11 mouse cellular contexts compared by ENCODE assay signal in the genomic region with DNA sequence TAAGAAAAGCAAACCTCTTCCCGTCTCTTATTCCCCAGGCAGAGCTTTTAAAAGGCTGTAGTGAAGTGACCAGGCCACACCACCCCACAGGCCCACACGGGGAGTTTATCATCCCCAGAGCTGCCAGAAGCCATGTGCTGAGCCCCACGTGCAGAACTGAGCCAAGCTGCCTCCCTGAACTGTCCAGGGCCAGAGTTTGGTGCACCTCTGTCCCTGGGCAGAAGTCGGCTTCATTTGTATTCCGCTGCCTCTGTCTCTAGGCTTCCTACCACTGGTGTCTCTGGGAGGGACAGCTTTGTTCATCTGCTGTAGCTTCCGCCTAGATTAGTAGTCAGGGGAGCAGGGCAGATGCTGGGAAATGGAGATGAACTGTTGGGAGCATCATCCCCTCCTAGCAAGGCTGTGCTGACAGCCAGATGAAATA.
A peak's percentile ranks its signal among the peaks of the same experiment; 100 is the strongest.
DNase-seq lines count a peak whose midpoint lies in the region; ATAC-seq and TF ChIP-seq lines count a peak whose summit lies in the region.
"Had no signal": no experiment of that assay in that cellular context is flagged by ENCODE, and none has a peak within 500 bp of the region (broad histone marks: within the 10 kb centered on the region; RNA-seq: fewer than 3 reads in every experiment).

No protein-coding gene starts in this region.

- H3K27ac ChIP-seq in heart, embryonic 11.5 days (ENCODE audit: low read depth, low read length) = 0 out of 2 replicates have a peak overlapping the region, but pooled peaks have one; percentile 35
- H3K27ac ChIP-seq in forebrain, embryonic 13.5 days = peak overlapping the region; percentile 98
- 0 out of 2 replicates have a peak overlapping the region, but pooled peaks have one; percentile 16 for H3K27ac ChIP-seq in limb, embryonic 14.5 days (replicated peaks; ENCODE audit: low read depth, low read length)
- H3K27ac ChIP-seq: macrophage had no signal

- no peak overlapping the region for H3K4me2 ChIP-seq in heart, embryonic 11.5 days
- peak overlapping the region; percentile 10 for H3K4me2 ChIP-seq in forebrain, embryonic 13.5 days
- no peak overlapping the region for H3K4me2 ChIP-seq in limb, embryonic 14.5 days (replicated peaks; ENCODE audit: low read depth, low read length, severe bottlenecking)

- no peak overlapping the region for H3K4me3 ChIP-seq in heart, embryonic 11.5 days (ENCODE audit: low read depth, low read length)
- H3K4me3 ChIP-seq in forebrain, embryonic 13.5 days = no peak overlapping the region
- H3K4me3 ChIP-seq in limb, embryonic 14.5 days (replicated peaks; ENCODE audit: low read length) = no peak overlapping the region

- peaks cover 28% of the 10 kb centered on the region for H3K4me1 ChIP-seq in heart, embryonic 11.5 days (ENCODE audit: control insufficient read depth, insufficient read depth, low read length)
- peaks cover 67% of the 10 kb centered on the region for H3K4me1 ChIP-seq in forebrain, embryonic 13.5 days
- H3K4me1 ChIP-seq in limb, embryonic 14.5 days (ENCODE audit: control insufficient read depth, insufficient read depth, low read length) = peaks cover 52% of the 10 kb centered on the region

- no peak for DNase-seq in heart, postnatal 25 days (ENCODE audit: low spot score)
- DNase-seq in brain, embryonic 14.5 days (ENCODE audit: low read depth) = peak; percentile 85
- DNase-seq in limb, embryonic 14.5 days (ENCODE audit: low spot score) = no peak
- no peak for DNase-seq in thymus, postnatal 4 days
- no peak for DNase-seq in B cell, adult 2 months
- DNase-seq in cerebellum, adult 9-11 months = no peak
- DNase-seq: cerebellum, adult 11 months had no signal

- ATAC-seq in heart, embryonic 11.5 days (replicated peaks; ENCODE audit: insufficient number of reproducible peaks, low FRiP score, low TSS enrichment) = no peak
- peak; percentile 46 for ATAC-seq in forebrain, embryonic 13.5 days
- ATAC-seq in limb, embryonic 14.5 days (ENCODE audit: low FRiP score, low read depth) = no peak

- no peak for TF ChIP-seq CTCF in brain, embryonic 14.5 days (IDR thresholded peaks at IDR 0.05; ENCODE audit: borderline replicate concordance, extremely low read depth, insufficient read depth, insufficient read length)

- intact Hi-C loops in heart, postnatal 25 days (cut with DNase I) = no loop called here

- no peaks in the 10 kb centered on the region for H3K27me3 ChIP-seq in heart, embryonic 11.5 days (ENCODE audit: control insufficient read depth, insufficient read depth, low read length)
- H3K27me3 ChIP-seq in forebrain, embryonic 13.5 days = 0 out of 2 replicates have a peak, but pooled peaks cover 2% of the 10 kb centered on the region
- no peaks in the 10 kb centered on the region for H3K27me3 ChIP-seq in limb, embryonic 14.5 days (ENCODE audit: control insufficient read depth, insufficient read depth, low read length)

- TF ChIP-seq POLR2A in brain, embryonic 14.5 days (IDR thresholded peaks at IDR 0.05; ENCODE audit: borderline replicate concordance, extremely low read depth, insufficient read depth, insufficient read length, poor library complexity, severe bottlenecking) = no peak
- no peak for TF ChIP-seq POLR2A in limb, embryonic 14.5 days (IDR thresholded peaks at IDR 0.05; ENCODE audit: borderline replicate concordance, extremely low read depth, insufficient read depth, insufficient read length)

- 0 out of 2 replicates have a peak overlapping the region, but pooled peaks have one; percentile 39 for H3K9ac ChIP-seq in heart, embryonic 11.5 days (ENCODE audit: low read depth, low read length)
- H3K9ac ChIP-seq in forebrain, embryonic 13.5 days = peak overlapping the region; percentile 50
- H3K9ac ChIP-seq in limb, embryonic 14.5 days (ENCODE audit: low read depth, low read length, severe bottlenecking) = no peak overlapping the region

- 45% methylated on average over 6 of the region's 6 CpGs for WGBS in heart, embryonic 11.5 days (ENCODE audit: insufficient replicate concordance)
- WGBS in forebrain, embryonic 13.5 days = 6% methylated on average over 6 of the region's 6 CpGs
- 51% methylated on average over 6 of the region's 6 CpGs for WGBS in limb, embryonic 14.5 days

- H3K36me3 ChIP-seq in heart, embryonic 11.5 days (ENCODE audit: control insufficient read depth, insufficient read depth, low read length) = no peaks in the 10 kb centered on the region
- peaks cover 19% of the 10 kb centered on the region; the same call in 1 of the 2 replicates for H3K36me3 ChIP-seq in forebrain, embryonic 13.5 days (ENCODE audit: poor library complexity, severe bottlenecking)
- 0 out of 2 replicates have a peak, but pooled peaks cover 4% of the 10 kb centered on the region for H3K36me3 ChIP-seq in limb, embryonic 14.5 days (ENCODE audit: control insufficient read depth, insufficient read depth, low read length)

- H3K9me3 ChIP-seq in heart, embryonic 11.5 days (replicated peaks; ENCODE audit: control insufficient read depth, low read length) = no peaks in the 10 kb centered on the region
- H3K9me3 ChIP-seq in forebrain, embryonic 13.5 days (replicated peaks) = no peaks in the 10 kb centered on the region
- no peaks in the 10 kb centered on the region for H3K9me3 ChIP-seq in limb, embryonic 14.5 days (ENCODE audit: control insufficient read depth, low read length)
- H3K9me3 ChIP-seq: G1E had no signal

Comparison
In these comparisons a context has a peak if more than half of its experiments do, and no peak if none do; other contexts are left out.
1. H3K27ac ChIP-seq: peak in every context shown above with its lines; median percentile 98 in forebrain, embryonic 13.5 days; 35 in heart, embryonic 11.5 days; 16 in limb, embryonic 14.5 days.